Mouse (Mus musculus): ENCODE measurements around the gene Pdia2. TPM values are rescaled to one million over a fixed set of nuclear protein-coding genes. Genes with fewer than 3 reads are reported as not detected.
A peak's percentile ranks its signal among the peaks of the same experiment; 100 is the strongest.

Pdia2 gene
- polyA plus RNA-seq, 1 experiment from 2014 or later: 0.48 TPM

- 89% methylated on average over 7 of the region's 7 CpGs for WGBS
These were observed 13.4 kb upstream of the Pdia2 start for GRCm38 (mm10) chr17:26212241-26212640.

GRCm38 (mm10) chr17:26207686-26208085 is 8.8 kb upstream of the Pdia2 start, which contains the start of gene Arhgdig:
Gene Arhgdig, minus strand, starts transcription at chr17:26207786.
- H3K4me3 ChIP-seq (ENCODE audit: low read depth, low read length): no peak within 1 kb of the TSS
- H3K27ac ChIP-seq (replicated peaks; ENCODE audit: low read depth, low read length): no peak within 1 kb of the TSS
- 90% methylated on average over 12 of the region's 12 CpGs for WGBS
- no peaks in the 10 kb centered on the region for H3K4me1 ChIP-seq (ENCODE audit: control insufficient read depth, insufficient read depth, low read length)
- H3K9ac ChIP-seq (replicated peaks; ENCODE audit: low read length): no peak within 1 kb of the TSS
- no peak within 1 kb of the TSS for H3K4me2 ChIP-seq (ENCODE audit: low read depth, low read length)
- no peak for ATAC-seq (replicated peaks; ENCODE audit: insufficient number of reproducible peaks, low FRiP score, low TSS enrichment, low read depth)
- H3K9me3 ChIP-seq (replicated peaks; ENCODE audit: control insufficient read depth, low read length): no peaks in the 10 kb centered on the region
- H3K27me3 ChIP-seq (ENCODE audit: control insufficient read depth, insufficient read depth, low read length): peaks cover 14% of the 10 kb centered on the region
- H3K36me3 ChIP-seq (replicated peaks; ENCODE audit: control insufficient read depth, insufficient read depth, low read depth, low read length): no peaks in the 10 kb centered on the region
- no peak for DNase-seq (ENCODE audit: low spot score)

More at GRCm38 (mm10) chr17:26212241-26212640, 13.4 kb upstream of the Pdia2 start:
- Histone ChIP-seq H3K4me1 (ENCODE audit: control insufficient read depth, insufficient read depth, low read length) (no peaks in the 10 kb centered on the region), H3K27me3 (ENCODE audit: control insufficient read depth, insufficient read depth, low read length) (no peaks in the 10 kb centered on the region), H3K9ac (replicated peaks; ENCODE audit: low read length) (no peak overlapping the region), H3K4me2 (ENCODE audit: low read depth, low read length) (no peak overlapping the region), H3K36me3 (replicated peaks; ENCODE audit: control insufficient read depth, insufficient read depth, low read depth, low read length) (no peaks in the 10 kb centered on the region), H3K4me3 (ENCODE audit: low read depth, low read length) (no peak overlapping the region), H3K9me3 (replicated peaks; ENCODE audit: control insufficient read depth, low read length) (no peaks in the 10 kb centered on the region), H3K27ac (replicated peaks; ENCODE audit: low read depth, low read length) (no peak overlapping the region)
- no peak for ATAC-seq (replicated peaks; ENCODE audit: insufficient number of reproducible peaks, low FRiP score, low TSS enrichment, low read depth)
- DNase-seq (ENCODE audit: low spot score): no peak

GRCm38 (mm10) chr17:26206392-26206791 is 7.5 kb upstream of the Pdia2 start:
- H3K36me3 ChIP-seq (replicated peaks; ENCODE audit: control insufficient read depth, insufficient read depth, low read depth, low read length): no peaks in the 10 kb centered on the region
- 72% methylated on average over 1 of the region's 1 CpGs for WGBS
- no peak for DNase-seq (ENCODE audit: low spot score)
- no peak overlapping the region for H3K9ac ChIP-seq (replicated peaks; ENCODE audit: low read length)
- no peak overlapping the region for H3K27ac ChIP-seq (replicated peaks; ENCODE audit: low read depth, low read length)
- peaks cover 27% of the 10 kb centered on the region for H3K27me3 ChIP-seq (ENCODE audit: control insufficient read depth, insufficient read depth, low read length)
- no peak overlapping the region for H3K4me3 ChIP-seq (ENCODE audit: low read depth, low read length)
- H3K9me3 ChIP-seq (replicated peaks; ENCODE audit: control insufficient read depth, low read length): no peaks in the 10 kb centered on the region
- no peak overlapping the region for H3K4me2 ChIP-seq (ENCODE audit: low read depth, low read length)
- no peak for ATAC-seq (replicated peaks; ENCODE audit: insufficient number of reproducible peaks, low FRiP score, low TSS enrichment, low read depth)
- H3K4me1 ChIP-seq (ENCODE audit: control insufficient read depth, insufficient read depth, low read length): no peaks in the 10 kb centered on the region; the same call in 1 of the 2 replicates

GRCm38 (mm10) chr17:26204766-26205165 is 5.9 kb upstream of the Pdia2 start:
- DNase-seq (ENCODE audit: low spot score): no peak
- H3K4me2 ChIP-seq (ENCODE audit: low read depth, low read length): no peak overlapping the region
- no peak overlapping the region for H3K9ac ChIP-seq (replicated peaks; ENCODE audit: low read length)
- no peak overlapping the region for H3K27ac ChIP-seq (replicated peaks; ENCODE audit: low read depth, low read length)
- H3K27me3 ChIP-seq (ENCODE audit: control insufficient read depth, insufficient read depth, low read length): peaks cover 41% of the 10 kb centered on the region
- no peak for ATAC-seq (replicated peaks; ENCODE audit: insufficient number of reproducible peaks, low FRiP score, low TSS enrichment, low read depth)
- H3K36me3 ChIP-seq (replicated peaks; ENCODE audit: control insufficient read depth, insufficient read depth, low read depth, low read length): no peaks in the 10 kb centered on the region
- H3K4me1 ChIP-seq (ENCODE audit: control insufficient read depth, insufficient read depth, low read length): no peaks in the 10 kb centered on the region; the same call in 1 of the 2 replicates
- H3K4me3 ChIP-seq (ENCODE audit: low read depth, low read length): no peak overlapping the region
- WGBS: 34% methylated on average over 11 of the region's 11 CpGs
- H3K9me3 ChIP-seq (replicated peaks; ENCODE audit: control insufficient read depth, low read length): no peaks in the 10 kb centered on the region

- H3K36me3 ChIP-seq (replicated peaks; ENCODE audit: control insufficient read depth, insufficient read depth, low read depth, low read length): no peaks in the 10 kb centered on the region
- ATAC-seq (replicated peaks; ENCODE audit: insufficient number of reproducible peaks, low FRiP score, low TSS enrichment, low read depth) (no peak), DNase-seq (ENCODE audit: low spot score) (peak; percentile 17)
- no peak overlapping the region for H3K27ac ChIP-seq (replicated peaks; ENCODE audit: low read depth, low read length)
- H3K9ac ChIP-seq (replicated peaks; ENCODE audit: low read length): 0 out of 2 replicates have a peak overlapping the region, but pooled peaks have one; percentile 30
- H3K4me3 ChIP-seq (ENCODE audit: low read depth, low read length): peak overlapping the region; percentile 33
- no peaks in the 10 kb centered on the region; the same call in 1 of the 2 replicates for H3K4me1 ChIP-seq (ENCODE audit: control insufficient read depth, insufficient read depth, low read length)
- peak overlapping the region; percentile 83 for H3K4me2 ChIP-seq (ENCODE audit: low read depth, low read length)
- 1% methylated on average over 30 of the region's 30 CpGs for WGBS
- peaks cover 44% of the 10 kb centered on the region for H3K27me3 ChIP-seq (ENCODE audit: control insufficient read depth, insufficient read depth, low read length)
- H3K9me3 ChIP-seq (replicated peaks; ENCODE audit: control insufficient read depth, low read length): no peaks in the 10 kb centered on the region
These were observed 4.5 kb upstream of the Pdia2 start for GRCm38 (mm10) chr17:26203321-26203811.

- Histone ChIP-seq H3K4me3 (ENCODE audit: low read depth, low read length) (peak within 1 kb of the TSS; percentile 33), H3K36me3 (replicated peaks; ENCODE audit: control insufficient read depth, insufficient read depth, low read depth, low read length) (no peaks in the 10 kb centered on the region), H3K27ac (replicated peaks; ENCODE audit: low read depth, low read length) (no peak within 1 kb of the TSS), H3K9me3 (replicated peaks; ENCODE audit: control insufficient read depth, low read length) (no peaks in the 10 kb centered on the region), H3K4me1 (ENCODE audit: control insufficient read depth, insufficient read depth, low read length) (no peaks in the 10 kb centered on the region; the same call in 1 of the 2 replicates), H3K27me3 (ENCODE audit: control insufficient read depth, insufficient read depth, low read length) (peaks cover 44% of the 10 kb centered on the region), H3K9ac (replicated peaks; ENCODE audit: low read length) (0 out of 2 replicates have a peak within 1 kb of the TSS, but pooled peaks have one; percentile 30), H3K4me2 (ENCODE audit: low read depth, low read length) (peak within 1 kb of the TSS; percentile 83)
- WGBS: 1% methylated on average over 21 of the region's 22 CpGs
- ATAC-seq (replicated peaks; ENCODE audit: insufficient number of reproducible peaks, low FRiP score, low TSS enrichment, low read depth) (no peak), DNase-seq (ENCODE audit: low spot score) (peak; percentile 19)
These were observed 3.9 kb upstream of the Pdia2 start, which contains the start of gene Rgs11 for GRCm38 (mm10) chr17:26202737-26203136. Gene Rgs11, plus strand, starts transcription at chr17:26202951.

- H3K9me3 ChIP-seq (replicated peaks; ENCODE audit: control insufficient read depth, low read length): no peaks in the 10 kb centered on the region
- H3K27ac ChIP-seq (replicated peaks; ENCODE audit: low read depth, low read length): no peak overlapping the region
- ATAC-seq (replicated peaks; ENCODE audit: insufficient number of reproducible peaks, low FRiP score, low TSS enrichment, low read depth) (no peak), DNase-seq (ENCODE audit: low spot score) (no peak)
- H3K4me1 ChIP-seq (ENCODE audit: control insufficient read depth, insufficient read depth, low read length): no peaks in the 10 kb centered on the region; the same call in 1 of the 2 replicates
- H3K27me3 ChIP-seq (ENCODE audit: control insufficient read depth, insufficient read depth, low read length): peaks cover 44% of the 10 kb centered on the region
- H3K36me3 ChIP-seq (replicated peaks; ENCODE audit: control insufficient read depth, insufficient read depth, low read depth, low read length): no peaks in the 10 kb centered on the region; the same call in 1 of the 2 replicates
- no peak overlapping the region for H3K4me3 ChIP-seq (ENCODE audit: low read depth, low read length)
- H3K4me2 ChIP-seq (ENCODE audit: low read depth, low read length): no peak overlapping the region
- H3K9ac ChIP-seq (replicated peaks; ENCODE audit: low read length): no peak overlapping the region
These were observed 3.1 kb upstream of the Pdia2 start for GRCm38 (mm10) chr17:26201998-26202397.

- no peaks in the 10 kb centered on the region for H3K9me3 ChIP-seq (replicated peaks; ENCODE audit: control insufficient read depth, low read length)
- DNase-seq (ENCODE audit: low spot score): peak; percentile 49
- ATAC-seq (replicated peaks; ENCODE audit: insufficient number of reproducible peaks, low FRiP score, low TSS enrichment, low read depth): peak; percentile 77; the same call in 1 of the 2 replicates
- H3K4me1 ChIP-seq (ENCODE audit: control insufficient read depth, insufficient read depth, low read length): no peaks in the 10 kb centered on the region; the same call in 1 of the 2 replicates
- no peaks in the 10 kb centered on the region; the same call in 1 of the 2 replicates for H3K36me3 ChIP-seq (replicated peaks; ENCODE audit: control insufficient read depth, insufficient read depth, low read depth, low read length)
- peaks cover 44% of the 10 kb centered on the region for H3K27me3 ChIP-seq (ENCODE audit: control insufficient read depth, insufficient read depth, low read length)
- peak overlapping the region; percentile 52 for H3K4me3 ChIP-seq (ENCODE audit: low read depth, low read length)
- H3K27ac ChIP-seq (replicated peaks; ENCODE audit: low read depth, low read length): no peak overlapping the region
- under 1% methylated on average over 59 of the region's 92 CpGs for WGBS
- peak overlapping the region; percentile 67 for H3K9ac ChIP-seq (replicated peaks; ENCODE audit: low read length)
- H3K4me2 ChIP-seq (ENCODE audit: low read depth, low read length): peak overlapping the region; percentile 99
These were observed 2.2 kb upstream of the Pdia2 start for GRCm38 (mm10) chr17:26200831-26201705.

Measured in embryonic facial prominence, embryonic 11.5 days (tissue).